Comparison of ENCODE assay signal across 9 mouse cellular contexts in the genomic region with DNA sequence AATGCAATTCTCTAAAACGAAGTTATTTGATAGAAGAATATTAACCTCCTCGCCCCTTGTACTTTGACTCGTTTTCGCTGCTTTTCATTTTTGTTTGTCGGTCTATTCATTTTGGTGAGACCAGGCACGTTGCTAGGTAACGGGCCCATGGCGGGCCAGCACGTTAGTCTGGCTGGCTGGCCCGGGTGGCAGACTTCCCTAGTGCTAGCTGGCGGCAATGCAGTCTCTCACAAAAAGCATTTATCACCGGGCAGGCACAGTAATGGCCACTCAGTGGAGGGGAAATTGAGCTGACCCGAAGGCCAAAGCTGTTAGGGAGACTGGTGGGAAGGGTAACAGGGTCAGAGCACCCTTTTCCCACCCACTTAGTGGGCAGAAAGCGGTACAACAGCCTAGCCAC.
DNase-seq lines count a peak whose midpoint lies in the region; ATAC-seq and TF ChIP-seq lines count a peak whose summit lies in the region.
"Had no signal": no experiment of that assay in that cellular context is flagged by ENCODE, and none has a peak within 500 bp of the region (broad histone marks: within the 10 kb centered on the region; RNA-seq: fewer than 3 reads in every experiment).

No protein-coding gene starts in this region.

- TF ChIP-seq EP300 in lung, postnatal 0 days (IDR thresholded peaks at IDR 0.05), result no peak

- no peak overlapping the region for H3K4me2 ChIP-seq in lung, postnatal 0 days (replicated peaks; ENCODE audit: low read depth, low read length)
- H3K4me2 ChIP-seq in embryonic facial prominence, embryonic 13.5 days, result peak overlapping the region; percentile 50
- H3K4me2 ChIP-seq in hindbrain, embryonic 12.5 days (replicated peaks), result peak overlapping the region; percentile 38
- peak overlapping the region; percentile 43 for H3K4me2 ChIP-seq in midbrain, postnatal 0 days (ENCODE audit: low read depth, low read length, poor library complexity, severe bottlenecking)

- 10% methylated on average over 14 of the region's 14 CpGs for WGBS in lung, postnatal 0 days
- 4% methylated on average over 14 of the region's 14 CpGs for WGBS in embryonic facial prominence, embryonic 13.5 days
- WGBS in hindbrain, embryonic 12.5 days, result 4% methylated on average over 14 of the region's 14 CpGs
- WGBS in midbrain, postnatal 0 days, result 3% methylated on average over 14 of the region's 14 CpGs

- no peaks in the 10 kb centered on the region for H3K27me3 ChIP-seq in lung, postnatal 0 days (replicated peaks; ENCODE audit: insufficient read depth, low read length)
- H3K27me3 ChIP-seq in embryonic facial prominence, embryonic 13.5 days, result peaks cover 17% of the 10 kb centered on the region; the same call in 1 of the 2 replicates
- peaks cover 71% of the 10 kb centered on the region for H3K27me3 ChIP-seq in hindbrain, embryonic 12.5 days
- no peaks in the 10 kb centered on the region for H3K27me3 ChIP-seq in midbrain, postnatal 0 days (ENCODE audit: insufficient read depth, low read length)

- H3K27ac ChIP-seq in lung, postnatal 0 days (ENCODE audit: low read length), result no peak overlapping the region
- no peak overlapping the region for H3K27ac ChIP-seq in embryonic facial prominence, embryonic 13.5 days
- H3K27ac ChIP-seq in hindbrain, embryonic 12.5 days, result 0 out of 2 replicates have a peak overlapping the region, but pooled peaks have one; percentile 7
- no peak overlapping the region for H3K27ac ChIP-seq in midbrain, postnatal 0 days (ENCODE audit: low read depth, low read length)
- H3K27ac ChIP-seq: macrophage had no signal

- H3K36me3 ChIP-seq in lung, postnatal 0 days (ENCODE audit: insufficient read depth, low read length), result no peaks in the 10 kb centered on the region
- H3K36me3 ChIP-seq in embryonic facial prominence, embryonic 13.5 days, result no peaks in the 10 kb centered on the region
- H3K36me3 ChIP-seq in hindbrain, embryonic 12.5 days, result no peaks in the 10 kb centered on the region
- H3K36me3 ChIP-seq in midbrain, postnatal 0 days (ENCODE audit: insufficient read depth, low read length), result no peaks in the 10 kb centered on the region

- H3K9me3 ChIP-seq in lung, postnatal 0 days (ENCODE audit: low read length), result no peaks in the 10 kb centered on the region
- no peaks in the 10 kb centered on the region for H3K9me3 ChIP-seq in embryonic facial prominence, embryonic 13.5 days
- H3K9me3 ChIP-seq in hindbrain, embryonic 12.5 days (replicated peaks), result no peaks in the 10 kb centered on the region
- H3K9me3 ChIP-seq in midbrain, postnatal 0 days (ENCODE audit: low read length), result no peaks in the 10 kb centered on the region

- H3K4me1 ChIP-seq in lung, postnatal 0 days (ENCODE audit: insufficient read depth, low read depth, low read length), result no peaks in the 10 kb centered on the region
- H3K4me1 ChIP-seq in embryonic facial prominence, embryonic 13.5 days, result peaks cover 3% of the 10 kb centered on the region
- peaks cover 7% of the 10 kb centered on the region; the same call in 1 of the 2 replicates for H3K4me1 ChIP-seq in hindbrain, embryonic 12.5 days
- no peaks in the 10 kb centered on the region for H3K4me1 ChIP-seq in midbrain, postnatal 0 days (ENCODE audit: insufficient read depth, low read length)

- DNase-seq in lung, postnatal 0 days (ENCODE audit: low spot score), result peak; percentile 8
- DNase-seq in lung, postnatal 4 days, result no peak
- peak; percentile 73 to 84 for DNase-seq in layer of hippocampus, postnatal 10 days (ENCODE audit: low spot score in 2 of 2)
- peak; percentile 93 for DNase-seq in midbrain, postnatal 0 days (ENCODE audit: low spot score)
- DNase-seq in spleen, postnatal 36 days (ENCODE audit: low spot score in 2 of 2), result no peak

- peak; percentile 25; the same call in 1 of the 2 replicates for ATAC-seq in lung, postnatal 0 days
- ATAC-seq in embryonic facial prominence, embryonic 13.5 days (ENCODE audit: insufficient number of reproducible peaks, insufficient read depth, low FRiP score, low TSS enrichment, low read depth), result no peak
- peak; percentile 96 for ATAC-seq in hindbrain, embryonic 12.5 days (ENCODE audit: low FRiP score)
- peak; percentile 89 for ATAC-seq in midbrain, postnatal 0 days (ENCODE audit: low FRiP score)
- ATAC-seq in erythroblast, adult 5-6 weeks (replicated peaks; ENCODE audit: low FRiP score, poor library complexity, severe bottlenecking), result no peak

- no peak overlapping the region for H3K9ac ChIP-seq in lung, postnatal 0 days (replicated peaks; ENCODE audit: low read depth)
- H3K9ac ChIP-seq in embryonic facial prominence, embryonic 13.5 days, result 0 out of 2 replicates have a peak overlapping the region, but pooled peaks have one; percentile 40
- no peak overlapping the region for H3K9ac ChIP-seq in hindbrain, embryonic 12.5 days
- H3K9ac ChIP-seq in midbrain, postnatal 0 days (replicated peaks; ENCODE audit: low read length, poor library complexity, severe bottlenecking), result peak overlapping the region; percentile 5; the same call in 1 of the 2 replicates

- H3K4me3 ChIP-seq in lung, postnatal 0 days (ENCODE audit: low read depth, low read length), result no peak overlapping the region
- peak overlapping the region; percentile 22 for H3K4me3 ChIP-seq in embryonic facial prominence, embryonic 13.5 days
- H3K4me3 ChIP-seq in hindbrain, embryonic 12.5 days, result no peak overlapping the region
- H3K4me3 ChIP-seq in midbrain, postnatal 0 days (ENCODE audit: low read depth, low read length), result no peak overlapping the region

- TF ChIP-seq CTCF in lung, postnatal 0 days (IDR thresholded peaks at IDR 0.05), result no peak
- peak; percentile 61 for TF ChIP-seq CTCF in midbrain, postnatal 0 days (IDR thresholded peaks at IDR 0.05)

Comparison
In these comparisons a context has a peak if more than half of its experiments do, and no peak if none do; other contexts are left out.
1. DNase-seq: peak in lung, postnatal 0 days (single experiment), layer of hippocampus, postnatal 10 days (2 of 2) and midbrain, postnatal 0 days (single experiment); none in lung, postnatal 4 days (0 of 2) and spleen, postnatal 36 days (0 of 2).
2. ATAC-seq: peak in lung, postnatal 0 days (single experiment), hindbrain, embryonic 12.5 days (single experiment) and midbrain, postnatal 0 days (single experiment); none in embryonic facial prominence, embryonic 13.5 days (single experiment) and erythroblast, adult 5-6 weeks (single experiment).
3. H3K9ac ChIP-seq: peak in embryonic facial prominence, embryonic 13.5 days (single experiment) and midbrain, postnatal 0 days (single experiment); none in lung, postnatal 0 days (single experiment) and hindbrain, embryonic 12.5 days (single experiment).